Mouse (Mus musculus) lung, embryonic 16.5 days (tissue): ENCODE data around the gene Ddx17. TPM values are rescaled to one million over a fixed set of nuclear protein-coding genes. Genes with fewer than 3 reads are reported as not detected.

Experiments used
- ATAC-seq: fragments of 200-750 bp; cut with Nextera tagmentation; 2 replicates; pipeline ENCODE4 v1.8.0; 2017; ENCODE audit warnings: low read depth, mild to moderate bottlenecking, moderate library complexity
- H3K27ac ChIP-seq: fragments of 300-500 bp; sonication (generic); 2 replicates; pipeline ENCODE4 v1.5.1; 2014; ENCODE audit warnings: mild to moderate bottlenecking, control low read depth, low read length
- H3K27me3 ChIP-seq: fragments of 300-500 bp; sonication (generic); 2 replicates; pipeline ENCODE4 v1.6.1; 2014; ENCODE audit warnings: low read depth, low read length, mixed read lengths; ENCODE audit not compliant: control insufficient read depth, insufficient read depth
- H3K36me3 ChIP-seq: fragments of 300-500 bp; sonication (generic); 2 replicates; pipeline ENCODE4 v1.6.1; 2014; ENCODE audit warnings: low read length; ENCODE audit not compliant: control insufficient read depth, insufficient read depth
- H3K4me1 ChIP-seq: fragments of 300-500 bp; sonication (generic); replicated peaks from 2 replicates; pipeline ENCODE4 v1.6.1; 2014; ENCODE audit warnings: low read length, mixed read lengths; ENCODE audit not compliant: control insufficient read depth, insufficient read depth
- H3K4me2 ChIP-seq: fragments of 300-500 bp; sonication (generic); 2 replicates; pipeline ENCODE4 v1.6.1; 2014; ENCODE audit warnings: low read depth, low read length, control low read depth
- H3K4me3 ChIP-seq: fragments of 300-500 bp; sonication (generic); 2 replicates; pipeline ENCODE4 v1.5.1; 2014; ENCODE audit warnings: mild to moderate bottlenecking, low read length, control low read depth
- H3K9ac ChIP-seq: fragments of 300-500 bp; sonication (generic); 2 replicates; pipeline ENCODE4 v1.6.1; 2014; ENCODE audit warnings: low read length, control low read depth
- H3K9me3 ChIP-seq: fragments of 300-500 bp; sonication (generic); 2 replicates; pipeline ENCODE4 v1.6.1; 2016; ENCODE audit warnings: low read length; ENCODE audit not compliant: control insufficient read depth
- WGBS: fragments of 180-500 bp; shearing (Covaris S2); extraction: QIAGEN DNeasy Blood & Tissue Kit; methylation state at CpG from one replicate; pipeline ENCODE4 v1.1.7; 2014; 5-methylcytosine and 5-hydroxymethylcytosine counted together
- polyA plus RNA-seq: library from polyadenylated mRNA; unstranded; fragments of >200 nt; fragmentation: Nextera tagmentation; extraction: Ambion mirVana; gene quantifications from 2 replicates; pipeline ENCODE4 v1.2.1, GENCODE M21; 2015

Ddx17 gene
- polyA plus RNA-seq, 1 experiment from 2014 or later = 45.0 TPM

DNA sequence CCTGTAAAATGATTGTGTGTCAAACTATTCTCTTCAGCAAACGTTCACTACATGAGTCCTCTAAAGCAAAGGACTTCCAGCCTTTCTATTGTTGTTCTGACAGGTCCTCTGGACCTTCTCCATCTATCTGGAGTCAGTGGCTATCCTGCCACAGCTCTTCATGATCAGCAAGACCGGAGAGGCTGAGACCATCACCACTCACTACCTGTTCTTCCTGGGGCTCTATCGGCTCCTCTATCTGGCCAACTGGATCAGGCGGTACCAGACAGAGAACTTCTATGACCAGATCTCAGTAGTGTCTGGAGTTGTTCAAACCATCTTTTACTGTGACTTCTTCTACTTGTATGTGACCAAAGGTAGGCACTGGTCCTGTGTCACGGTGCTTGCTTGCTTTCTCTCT, 21.0 kb downstream of the Ddx17 start:
- Histone ChIP-seq H3K27ac (no peak overlapping the region), H3K36me3 (peaks cover 49% of the 10 kb centered on the region), H3K4me1 (no peaks in the 10 kb centered on the region), H3K9ac (no peak overlapping the region), H3K4me3 (no peak overlapping the region), H3K9me3 (no peaks in the 10 kb centered on the region), H3K4me2 (no peak overlapping the region), H3K27me3 (no peaks in the 10 kb centered on the region)
- ATAC-seq = no peak
- 83% methylated on average over 5 of the region's 5 CpGs for WGBS

GRCm38 (mm10) chr15:79519400-79520220, 26.9 kb downstream of the Ddx17 start:
- no peak overlapping the region for H3K4me3 ChIP-seq
- peaks cover 2% of the 10 kb centered on the region; the same call in 1 of the 2 replicates for H3K4me1 ChIP-seq
- WGBS = 54% methylated on average over 16 of the region's 16 CpGs
- ATAC-seq = no peak
- H3K36me3 ChIP-seq = peaks cover 10% of the 10 kb centered on the region
- no peak overlapping the region for H3K9ac ChIP-seq
- H3K4me2 ChIP-seq = no peak overlapping the region
- H3K9me3 ChIP-seq = no peaks in the 10 kb centered on the region
- no peak overlapping the region for H3K27ac ChIP-seq
- H3K27me3 ChIP-seq = peaks cover 3% of the 10 kb centered on the region

DNA sequence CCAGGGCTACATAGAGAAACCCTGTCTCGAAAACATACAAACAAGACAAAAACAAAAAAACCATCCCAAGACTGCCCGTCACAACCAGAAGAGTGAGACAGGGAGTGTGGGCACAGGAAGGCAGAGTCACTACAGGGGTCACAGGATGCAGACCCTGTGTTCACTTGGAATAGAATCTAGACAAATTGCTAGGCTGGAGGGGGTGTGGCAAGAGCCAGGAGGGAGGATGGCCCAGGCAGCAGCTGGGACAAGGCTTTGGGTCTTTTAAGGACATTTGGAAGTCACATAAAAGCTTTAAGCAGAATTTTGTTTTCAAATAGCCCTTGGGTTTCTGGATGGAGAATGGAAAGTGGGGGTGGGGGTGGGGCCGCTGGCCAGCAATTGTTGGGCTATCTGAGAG, 28.0 kb downstream of the Ddx17 start:
- no peak for ATAC-seq
- no peak overlapping the region for H3K4me2 ChIP-seq
- H3K4me3 ChIP-seq = no peak overlapping the region
- peaks cover 8% of the 10 kb centered on the region; the same call in 1 of the 2 replicates for H3K36me3 ChIP-seq
- peaks cover 2% of the 10 kb centered on the region; the same call in 1 of the 2 replicates for H3K4me1 ChIP-seq
- peaks cover 12% of the 10 kb centered on the region for H3K27me3 ChIP-seq
- no peak overlapping the region for H3K9ac ChIP-seq
- H3K9me3 ChIP-seq = no peaks in the 10 kb centered on the region
- no peak overlapping the region for H3K27ac ChIP-seq
- WGBS = 78% methylated on average over 3 of the region's 3 CpGs

- no peaks in the 10 kb centered on the region for H3K9me3 ChIP-seq
- H3K36me3 ChIP-seq = peaks cover 2% of the 10 kb centered on the region; the same call in 1 of the 2 replicates
- H3K27me3 ChIP-seq = peaks cover 16% of the 10 kb centered on the region
- H3K4me3 ChIP-seq = no peak overlapping the region; the same call in 1 of the 2 replicates
- peaks cover 2% of the 10 kb centered on the region; the same call in 1 of the 2 replicates for H3K4me1 ChIP-seq
- peak overlapping the region; percentile 83 for H3K4me2 ChIP-seq
- no peak for ATAC-seq
- no peak overlapping the region for H3K9ac ChIP-seq
- WGBS = 72% methylated on average over 4 of the region's 4 CpGs
- H3K27ac ChIP-seq = no peak overlapping the region
These were observed 28.8 kb downstream of the Ddx17 start for GRCm38 (mm10) chr15:79517710-79518109.

- peak; percentile 85 for ATAC-seq
- Histone ChIP-seq H3K4me1 (peaks cover 7% of the 10 kb centered on the region), H3K9me3 (no peaks in the 10 kb centered on the region), H3K4me3 (peak within 1 kb of the TSS; percentile 67), H3K4me2 (peak within 1 kb of the TSS; percentile 83), H3K9ac (peak within 1 kb of the TSS; percentile 82), H3K36me3 (no peaks in the 10 kb centered on the region), H3K27me3 (peaks cover 21% of the 10 kb centered on the region), H3K27ac (peak within 1 kb of the TSS; percentile 44; the same call in 1 of the 2 replicates)
- WGBS = under 1% methylated on average over 70 of the region's 71 CpGs
These were observed 30.1 kb downstream of the Ddx17 start, which contains the start of gene Kdelr3 for GRCm38 (mm10) chr15:79516171-79517096. Gene Kdelr3, plus strand, starts transcription at chr15:79516411.

- Histone ChIP-seq H3K27me3 (peaks cover 41% of the 10 kb centered on the region), H3K36me3 (no peaks in the 10 kb centered on the region), H3K9ac (no peak overlapping the region), H3K4me1 (peaks cover 11% of the 10 kb centered on the region), H3K9me3 (no peaks in the 10 kb centered on the region), H3K27ac (no peak overlapping the region), H3K4me2 (no peak overlapping the region), H3K4me3 (no peak overlapping the region)
- no peak for ATAC-seq
- WGBS = 8% methylated on average over 9 of the region's 9 CpGs
These were observed 32.6 kb downstream of the Ddx17 start for GRCm38 (mm10) chr15:79513940-79514339.

GRCm38 (mm10) chr15:79511553-79512320, 34.8 kb downstream of the Ddx17 start:
- Histone ChIP-seq H3K9ac (0 out of 2 replicates have a peak overlapping the region, but pooled peaks have one; percentile 21), H3K4me2 (peak overlapping the region; percentile 82), H3K4me1 (peaks cover 9% of the 10 kb centered on the region), H3K27ac (no peak overlapping the region), H3K9me3 (no peaks in the 10 kb centered on the region), H3K27me3 (peaks cover 49% of the 10 kb centered on the region), H3K36me3 (no peaks in the 10 kb centered on the region), H3K4me3 (peak overlapping the region; percentile 50)
- peak; percentile 76 for ATAC-seq
- WGBS = 2% methylated on average over 61 of the region's 61 CpGs

DNA sequence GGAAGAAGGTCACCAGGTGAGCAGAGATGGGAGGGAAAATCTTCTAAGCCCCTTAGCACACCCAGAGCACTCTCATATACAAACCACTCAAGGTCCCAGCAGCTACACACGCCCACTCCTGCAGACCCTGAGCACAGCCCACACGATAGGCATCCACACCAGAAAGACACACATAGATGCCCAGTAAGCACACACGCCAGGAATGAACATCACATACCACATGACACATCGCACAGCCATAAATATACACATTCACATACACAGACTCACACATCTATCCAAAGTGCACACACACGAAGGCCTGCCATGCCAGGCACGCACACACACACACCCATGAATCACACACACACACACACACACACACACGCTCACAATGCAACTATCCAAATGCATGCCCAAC, 36.1 kb downstream of the Ddx17 start:
- Histone ChIP-seq H3K9ac (no peak overlapping the region), H3K4me2 (no peak overlapping the region), H3K4me1 (peaks cover 12% of the 10 kb centered on the region), H3K9me3 (no peaks in the 10 kb centered on the region), H3K4me3 (no peak overlapping the region), H3K27ac (no peak overlapping the region), H3K27me3 (peaks cover 60% of the 10 kb centered on the region), H3K36me3 (no peaks in the 10 kb centered on the region)
- 68% methylated on average over 7 of the region's 7 CpGs for WGBS
- no peak for ATAC-seq
